Mouse (Mus musculus): ENCODE data around the gene Alx3. TPM values are rescaled to one million over a fixed set of nuclear protein-coding genes. Genes with fewer than 3 reads are reported as not detected.

Alx3 gene
- polyA plus RNA-seq, 1 experiment from 2014 or later = 2.7 TPM

- no peaks in the 10 kb centered on the region for H3K9me3 ChIP-seq (ENCODE audit: control insufficient read depth, low read length)
- peaks cover 7% of the 10 kb centered on the region for H3K4me1 ChIP-seq (replicated peaks; ENCODE audit: control insufficient read depth, insufficient read depth, low read length)
- peaks cover 65% of the 10 kb centered on the region for H3K27me3 ChIP-seq (replicated peaks; ENCODE audit: control insufficient read depth, insufficient read depth, low read length)
- 7% methylated on average over 15 of the region's 15 CpGs for WGBS
- ATAC-seq = no peak
- H3K9ac ChIP-seq (replicated peaks; ENCODE audit: low read depth, low read length) = no peak overlapping the region
- H3K27ac ChIP-seq (ENCODE audit: low read length) = no peak overlapping the region
- no peak overlapping the region for H3K4me3 ChIP-seq (replicated peaks; ENCODE audit: low read length)
- no peaks in the 10 kb centered on the region for H3K36me3 ChIP-seq (ENCODE audit: control insufficient read depth, insufficient read depth)
- no peak overlapping the region for H3K4me2 ChIP-seq (ENCODE audit: low read length)
Measured at GRCm38 (mm10) chr3:107581103-107582010, 13.5 kb upstream of the Alx3 start.

- 2% methylated on average over 18 of the region's 18 CpGs for WGBS
- Histone ChIP-seq H3K4me2 (ENCODE audit: low read length) (peak overlapping the region; percentile 30), H3K27me3 (replicated peaks; ENCODE audit: control insufficient read depth, insufficient read depth, low read length) (peaks cover 69% of the 10 kb centered on the region), H3K4me1 (replicated peaks; ENCODE audit: control insufficient read depth, insufficient read depth, low read length) (peaks cover 7% of the 10 kb centered on the region), H3K4me3 (replicated peaks; ENCODE audit: low read length) (peak overlapping the region; percentile 28), H3K9ac (replicated peaks; ENCODE audit: low read depth, low read length) (no peak overlapping the region), H3K27ac (ENCODE audit: low read length) (no peak overlapping the region), H3K36me3 (ENCODE audit: control insufficient read depth, insufficient read depth) (no peaks in the 10 kb centered on the region), H3K9me3 (ENCODE audit: control insufficient read depth, low read length) (no peaks in the 10 kb centered on the region)
- ATAC-seq = no peak
Measured at GRCm38 (mm10) chr3:107582130-107582874, 12.5 kb upstream of the Alx3 start.

GRCm38 (mm10) chr3:107582875-107583767 lies 11.7 kb upstream of the Alx3 start:
- peak; percentile 46 for ATAC-seq
- WGBS = 1% methylated on average over 65 of the region's 65 CpGs
- H3K9ac ChIP-seq (replicated peaks; ENCODE audit: low read depth, low read length) = peak overlapping the region; percentile 22; the same call in 1 of the 2 replicates

GRCm38 (mm10) chr3:107583893-107584292 lies 10.9 kb upstream of the Alx3 start:
- whole genome bisulfite sequencing = 0% methylated on average over 1 of the region's 1 CpGs
- Histone ChIP-seq H3K9ac (replicated peaks; ENCODE audit: low read depth, low read length) (no peak overlapping the region), H3K4me1 (replicated peaks; ENCODE audit: control insufficient read depth, insufficient read depth, low read length) (peaks cover 7% of the 10 kb centered on the region), H3K27me3 (replicated peaks; ENCODE audit: control insufficient read depth, insufficient read depth, low read length) (peaks cover 75% of the 10 kb centered on the region), H3K4me3 (replicated peaks; ENCODE audit: low read length) (no peak overlapping the region), H3K27ac (ENCODE audit: low read length) (no peak overlapping the region), H3K9me3 (ENCODE audit: control insufficient read depth, low read length) (no peaks in the 10 kb centered on the region), H3K36me3 (ENCODE audit: control insufficient read depth, insufficient read depth) (no peaks in the 10 kb centered on the region), H3K4me2 (ENCODE audit: low read length) (no peak overlapping the region)
- ATAC-seq = no peak

More at GRCm38 (mm10) chr3:107582875-107583767, 11.7 kb upstream of the Alx3 start:
- no peaks in the 10 kb centered on the region for H3K36me3 ChIP-seq (ENCODE audit: control insufficient read depth, insufficient read depth)
- peak overlapping the region; percentile 30 for H3K4me2 ChIP-seq (ENCODE audit: low read length)
- peak overlapping the region; percentile 28 for H3K4me3 ChIP-seq (replicated peaks; ENCODE audit: low read length)
- peaks cover 7% of the 10 kb centered on the region for H3K4me1 ChIP-seq (replicated peaks; ENCODE audit: control insufficient read depth, insufficient read depth, low read length)
- H3K27ac ChIP-seq (ENCODE audit: low read length) = no peak overlapping the region
- H3K27me3 ChIP-seq (replicated peaks; ENCODE audit: control insufficient read depth, insufficient read depth, low read length) = peaks cover 74% of the 10 kb centered on the region
- no peaks in the 10 kb centered on the region for H3K9me3 ChIP-seq (ENCODE audit: control insufficient read depth, low read length)

- H3K9me3 ChIP-seq (ENCODE audit: control insufficient read depth, low read length) = no peaks in the 10 kb centered on the region
- no peak overlapping the region for H3K4me3 ChIP-seq (replicated peaks; ENCODE audit: low read length)
- 70% methylated on average over 6 of the region's 6 CpGs for WGBS
- ATAC-seq = no peak
- H3K27ac ChIP-seq (ENCODE audit: low read length) = no peak overlapping the region
- no peak overlapping the region for H3K9ac ChIP-seq (replicated peaks; ENCODE audit: low read depth, low read length)
- H3K27me3 ChIP-seq (replicated peaks; ENCODE audit: control insufficient read depth, insufficient read depth, low read length) = peaks cover 60% of the 10 kb centered on the region
- H3K4me2 ChIP-seq (ENCODE audit: low read length) = no peak overlapping the region
- H3K4me1 ChIP-seq (replicated peaks; ENCODE audit: control insufficient read depth, insufficient read depth, low read length) = peaks cover 7% of the 10 kb centered on the region
- no peaks in the 10 kb centered on the region for H3K36me3 ChIP-seq (ENCODE audit: control insufficient read depth, insufficient read depth)
Measured at GRCm38 (mm10) chr3:107586504-107586903, 8.3 kb upstream of the Alx3 start.

GRCm38 (mm10) chr3:107591612-107592011 lies 3.2 kb upstream of the Alx3 start:
- Histone ChIP-seq H3K27ac (ENCODE audit: low read length) (no peak overlapping the region), H3K27me3 (replicated peaks; ENCODE audit: control insufficient read depth, insufficient read depth, low read length) (peaks cover 53% of the 10 kb centered on the region), H3K9ac (replicated peaks; ENCODE audit: low read depth, low read length) (no peak overlapping the region), H3K36me3 (ENCODE audit: control insufficient read depth, insufficient read depth) (no peaks in the 10 kb centered on the region), H3K4me2 (ENCODE audit: low read length) (no peak overlapping the region), H3K9me3 (ENCODE audit: control insufficient read depth, low read length) (no peaks in the 10 kb centered on the region), H3K4me3 (replicated peaks; ENCODE audit: low read length) (no peak overlapping the region), H3K4me1 (replicated peaks; ENCODE audit: control insufficient read depth, insufficient read depth, low read length) (peaks cover 16% of the 10 kb centered on the region)
- ATAC-seq = no peak
- WGBS = 65% methylated on average over 1 of the region's 1 CpGs

GRCm38 (mm10) chr3:107593632-107594031 lies 1.2 kb upstream of the Alx3 start:
- Histone ChIP-seq H3K9me3 (ENCODE audit: control insufficient read depth, low read length) (no peaks in the 10 kb centered on the region), H3K4me1 (replicated peaks; ENCODE audit: control insufficient read depth, insufficient read depth, low read length) (peaks cover 21% of the 10 kb centered on the region), H3K27ac (ENCODE audit: low read length) (no peak overlapping the region), H3K4me3 (replicated peaks; ENCODE audit: low read length) (no peak overlapping the region), H3K36me3 (ENCODE audit: control insufficient read depth, insufficient read depth) (no peaks in the 10 kb centered on the region), H3K27me3 (replicated peaks; ENCODE audit: control insufficient read depth, insufficient read depth, low read length) (peaks cover 52% of the 10 kb centered on the region), H3K9ac (replicated peaks; ENCODE audit: low read depth, low read length) (no peak overlapping the region), H3K4me2 (ENCODE audit: low read length) (no peak overlapping the region)
- 50% methylated on average over 2 of the region's 2 CpGs for WGBS
- no peak for ATAC-seq

GRCm38 (mm10) chr3:107595264-107595937 lies 570 bp downstream of the Alx3 start:
- H3K4me3 ChIP-seq (replicated peaks; ENCODE audit: low read length) = peak overlapping the region; percentile 38
- ATAC-seq = no peak; the same call in 1 of the 2 replicates
- H3K4me1 ChIP-seq (replicated peaks; ENCODE audit: control insufficient read depth, insufficient read depth, low read length) = peaks cover 21% of the 10 kb centered on the region
- no peaks in the 10 kb centered on the region for H3K36me3 ChIP-seq (ENCODE audit: control insufficient read depth, insufficient read depth)
- H3K27me3 ChIP-seq (replicated peaks; ENCODE audit: control insufficient read depth, insufficient read depth, low read length) = peaks cover 64% of the 10 kb centered on the region
- H3K27ac ChIP-seq (ENCODE audit: low read length) = no peak overlapping the region
- under 1% methylated on average over 50 of the region's 50 CpGs for WGBS
- peak overlapping the region; percentile 46 for H3K9ac ChIP-seq (replicated peaks; ENCODE audit: low read depth, low read length)
- peak overlapping the region; percentile 53 for H3K4me2 ChIP-seq (ENCODE audit: low read length)
- H3K9me3 ChIP-seq (ENCODE audit: control insufficient read depth, low read length) = no peaks in the 10 kb centered on the region

Measured in forebrain, embryonic 16.5 days (tissue).